Mouse (Mus musculus) testis, adult 2 months (tissue): ENCODE data around the gene Pwp2. TPM values are rescaled to one million over a fixed set of nuclear protein-coding genes. Genes with fewer than 3 reads are reported as not detected.
"Not testable (repeated sequence)": the region's sequence is repeated elsewhere in the genome, so short reads cannot be mapped to it uniquely, and the experiment has no call there.

ENCODE experiments used
- H3K27ac ChIP-seq: fragments of 200-500 bp; 2 replicates; pipeline ENCODE4 v1.5.1; 2012; ENCODE audit warnings: low read depth, low read length; ENCODE audit not compliant: control insufficient read depth, insufficient read depth
- H3K27me3 ChIP-seq: fragments of 200-500 bp; 2 replicates; pipeline ENCODE4 v1.6.1; 2012; ENCODE audit warnings: mild to moderate bottlenecking, low read length, moderate library complexity; ENCODE audit not compliant: control insufficient read depth, insufficient read depth
- H3K36me3 ChIP-seq: fragments of 200-500 bp; 2 replicates; pipeline ENCODE4 v1.6.1; 2012; ENCODE audit warnings: mild to moderate bottlenecking, low read length; ENCODE audit not compliant: control insufficient read depth, insufficient read depth
- H3K4me1 ChIP-seq: fragments of 200-500 bp; 2 replicates; pipeline ENCODE4 v1.6.1; 2012; ENCODE audit warnings: low read length; ENCODE audit not compliant: control insufficient read depth, insufficient read depth
- H3K4me3 ChIP-seq: fragments of 200-500 bp; 2 replicates; pipeline ENCODE4 v1.5.1; 2012; ENCODE audit warnings: low read depth, mild to moderate bottlenecking, low read length, moderate library complexity, mixed read lengths; ENCODE audit not compliant: control insufficient read depth
- CTCF ChIP-seq: fragments of 200-500 bp; IDR thresholded peaks from 2 replicates; pipeline ENCODE4 v1.5.1; 2012; ENCODE audit warnings: low read depth, mild to moderate bottlenecking, inconsistent platforms, low read length, moderate library complexity; ENCODE audit not compliant: control insufficient read depth, insufficient read depth, insufficient replicate concordance
- POLR2A ChIP-seq: fragments of 200-500 bp; IDR thresholded peaks from 2 replicates; pipeline ENCODE4 v1.6.1; 2012; ENCODE audit warnings: low read depth, mild to moderate bottlenecking, inconsistent platforms, low read length, moderate library complexity; ENCODE audit not compliant: control insufficient read depth
- polyA plus RNA-seq: library from polyadenylated mRNA; depleted of rRNA; stranded (reverse); fragments of >200 nt; gene quantifications from 2 replicates; pipeline ENCODE4 v1.2.3, GENCODE M21; 2012; rRNA removed

The Pwp2 gene
- polyA plus RNA-seq, 1 experiment = 5.8 TPM

DNA sequence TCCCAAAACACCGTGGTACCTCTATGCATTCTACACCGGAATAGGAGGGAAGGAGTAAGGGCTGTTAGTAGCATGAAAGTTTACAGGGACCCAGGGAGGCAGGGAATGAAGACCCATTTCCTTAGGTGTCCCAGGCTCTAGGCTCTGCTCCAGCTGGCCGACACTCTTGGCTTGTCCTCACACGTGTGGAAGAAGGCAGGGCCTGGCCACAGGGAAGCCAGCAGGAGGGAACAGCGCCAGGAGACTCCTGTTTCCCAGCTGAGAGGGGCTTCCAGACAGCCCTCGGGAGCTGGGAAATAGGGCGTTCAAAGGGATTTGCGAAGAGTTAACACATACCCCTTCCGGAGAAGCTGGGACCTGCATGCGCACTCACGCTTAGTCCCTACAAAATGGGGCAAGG lies 55.5 kb downstream of the Pwp2 start:
- Histone ChIP-seq H3K4me1 (peaks cover 7% of the 10 kb centered on the region), H3K27me3 (no peaks in the 10 kb centered on the region), H3K4me3 (no peak overlapping the region), H3K36me3 (no peaks in the 10 kb centered on the region), H3K27ac (no peak overlapping the region)
- TF ChIP-seq CTCF (no peak), POLR2A (no peak)

DNA sequence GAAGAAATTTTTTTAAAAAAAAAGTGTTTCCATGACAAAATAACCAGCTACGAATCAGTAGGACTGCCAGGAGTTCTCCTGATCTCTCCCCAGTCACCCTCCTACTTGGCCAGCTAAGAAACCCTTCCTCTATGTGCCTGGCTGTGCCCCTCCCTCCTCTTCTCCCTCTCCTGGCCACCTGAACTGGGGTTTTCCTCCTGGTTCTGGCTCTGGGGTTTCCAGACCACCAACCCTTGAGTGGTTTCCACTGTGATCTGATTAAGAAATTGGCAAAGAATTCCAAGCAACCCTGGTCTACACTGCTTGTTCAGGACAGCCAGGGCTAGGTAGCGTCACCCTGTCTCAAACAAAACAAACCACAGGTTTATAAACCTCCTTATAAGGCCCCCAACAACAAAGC lies 56.3 kb downstream of the Pwp2 start:
- Histone ChIP-seq H3K4me1 (peaks cover 5% of the 10 kb centered on the region; the same call in 1 of the 2 replicates), H3K4me3 (no peak overlapping the region), H3K36me3 (no peaks in the 10 kb centered on the region), H3K27me3 (no peaks in the 10 kb centered on the region), H3K27ac (no peak overlapping the region)
- TF ChIP-seq POLR2A (no peak), CTCF (no peak)

DNA sequence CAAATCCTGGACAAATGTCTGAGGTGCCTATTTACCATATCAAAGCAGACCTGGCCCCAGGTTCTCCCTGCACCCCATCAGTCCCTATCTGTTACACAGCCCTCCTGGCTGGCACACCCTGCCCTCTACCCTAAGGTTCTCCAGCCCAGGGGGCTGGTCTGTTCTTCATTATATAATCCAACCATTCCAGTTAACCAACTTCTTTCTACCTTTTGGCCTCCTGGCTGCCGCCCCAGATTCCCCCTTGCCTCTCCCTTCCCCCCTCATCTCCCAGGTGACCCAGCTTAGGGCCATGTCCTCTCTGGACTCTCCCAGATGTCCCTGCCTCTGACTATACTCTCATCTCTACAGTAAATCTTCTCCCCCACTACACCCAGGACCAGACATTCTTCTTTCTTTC lies 57.0 kb downstream of the Pwp2 start:
- Histone ChIP-seq H3K27ac (no peak overlapping the region), H3K4me1 (peaks cover 5% of the 10 kb centered on the region; the same call in 1 of the 2 replicates), H3K4me3 (no peak overlapping the region), H3K27me3 (no peaks in the 10 kb centered on the region), H3K36me3 (no peaks in the 10 kb centered on the region)
- TF ChIP-seq CTCF = no peak

DNA sequence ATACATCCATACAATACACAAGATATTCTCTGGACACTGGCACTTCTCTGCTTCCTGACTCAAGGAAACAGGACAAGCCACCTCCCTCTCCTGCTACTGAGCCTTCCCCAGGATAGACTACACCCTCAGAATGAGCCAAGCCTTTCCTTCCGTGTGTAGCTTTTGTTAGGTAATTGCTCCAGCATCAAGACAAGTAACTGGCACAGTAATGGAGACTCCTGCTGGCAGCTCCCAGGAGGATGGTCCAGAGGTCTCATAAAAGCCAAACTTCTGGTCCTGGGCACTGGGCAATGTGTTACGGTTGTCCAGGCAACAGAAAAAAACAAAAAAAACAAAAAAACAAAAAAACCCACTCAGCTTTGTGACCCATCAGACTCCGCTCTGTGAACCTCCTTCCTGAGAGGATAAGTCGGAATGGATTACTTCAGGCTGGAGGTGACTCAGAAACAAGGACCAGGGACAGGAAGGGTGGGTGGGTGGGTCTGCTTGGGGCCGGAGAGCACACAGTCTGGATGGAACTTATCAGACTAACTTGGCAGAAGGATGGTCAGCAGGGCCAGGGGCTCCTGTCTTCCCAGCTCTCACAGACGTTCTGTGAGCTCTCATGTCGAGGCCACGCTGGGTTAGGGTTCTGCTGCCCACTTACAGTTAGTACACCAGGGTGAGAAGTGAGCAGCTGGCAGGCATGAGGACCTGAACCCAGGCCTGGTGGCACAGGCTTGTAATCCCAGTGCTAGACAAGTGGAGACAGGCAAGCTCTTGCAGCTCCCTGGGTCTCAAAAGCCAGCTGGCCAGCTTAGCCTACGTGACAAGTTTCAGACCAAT lies 57.7 kb downstream of the Pwp2 start:
- Histone ChIP-seq H3K36me3 (no peaks in the 10 kb centered on the region), H3K27me3 (no peaks in the 10 kb centered on the region), H3K27ac (no peak overlapping the region), H3K4me1 (peaks cover 5% of the 10 kb centered on the region; the same call in 1 of the 2 replicates), H3K4me3 (no peak overlapping the region)
- TF ChIP-seq CTCF (no peak), POLR2A (no peak)

DNA sequence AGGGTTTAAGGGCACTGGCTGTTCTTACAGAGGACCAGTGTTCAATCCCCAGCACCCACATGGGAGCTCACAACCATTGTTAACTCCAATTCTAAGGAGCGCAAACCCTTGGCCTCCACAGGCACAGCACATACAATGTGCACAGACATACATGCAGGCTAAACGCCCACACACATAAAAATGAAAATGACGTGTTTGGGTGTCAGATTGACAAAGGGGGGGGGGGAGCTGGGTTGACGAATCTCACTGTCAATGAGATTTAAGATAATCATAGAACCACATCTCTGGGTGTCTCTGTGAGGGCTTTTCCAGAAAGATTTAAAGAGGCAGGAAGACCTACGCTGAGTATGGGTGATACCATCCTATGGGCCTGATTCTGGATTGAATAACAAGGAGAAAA lies 58.6 kb downstream of the Pwp2 start:
- no peak for TF ChIP-seq CTCF
- no peak for TF ChIP-seq POLR2A
- Histone ChIP-seq H3K4me1 (peaks cover 5% of the 10 kb centered on the region; the same call in 1 of the 2 replicates), H3K27ac (no peak overlapping the region), H3K36me3 (no peaks in the 10 kb centered on the region), H3K4me3 (no peak overlapping the region), H3K27me3 (no peaks in the 10 kb centered on the region)

DNA sequence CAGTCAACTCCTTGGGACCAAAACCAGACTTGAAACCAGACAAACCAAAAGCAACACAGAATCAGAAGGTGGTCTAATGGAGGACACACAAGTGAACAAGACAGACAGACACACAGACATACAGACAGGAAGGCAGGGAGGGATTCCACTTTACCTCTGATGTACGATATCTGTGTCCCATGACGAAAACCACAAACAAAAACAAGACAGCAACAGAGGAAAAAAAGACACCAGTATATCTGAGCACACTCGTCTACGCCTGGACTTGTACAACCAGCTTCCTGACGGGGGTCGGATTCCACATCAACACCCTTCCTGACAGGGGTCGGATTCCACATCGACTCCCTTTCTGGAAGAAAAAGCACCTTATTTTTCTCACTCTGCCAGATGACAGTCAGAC lies 59.9 kb downstream of the Pwp2 start:
- not testable (repeated sequence) for H3K36me3 ChIP-seq, H3K4me3 ChIP-seq, H3K27me3 ChIP-seq, H3K4me1 ChIP-seq, H3K27ac ChIP-seq

DNA sequence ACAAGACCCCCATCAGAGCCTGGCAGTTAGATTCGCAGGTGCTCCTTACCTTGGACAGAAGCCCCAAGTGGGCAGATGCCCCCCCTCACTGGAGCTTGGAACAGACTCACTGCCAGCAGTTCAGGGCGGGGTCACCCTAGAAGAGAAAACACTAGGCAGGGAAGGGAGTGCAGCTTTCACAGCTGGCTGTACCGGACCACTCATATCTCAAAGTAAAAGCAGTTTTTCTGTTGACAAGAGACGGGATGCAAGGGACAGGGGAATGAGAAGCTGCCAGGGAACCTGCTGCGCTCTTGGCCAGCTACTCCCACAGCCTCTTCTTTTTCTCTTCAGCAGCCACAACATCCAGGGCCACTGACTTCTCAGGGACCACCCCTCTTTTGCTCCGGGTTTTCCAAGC lies 60.8 kb downstream of the Pwp2 start:
- H3K27ac ChIP-seq, H3K4me1 ChIP-seq, H3K4me3 ChIP-seq, H3K36me3 ChIP-seq, H3K27me3 ChIP-seq: not testable (repeated sequence)

Other genes starting within 250 kb of the Pwp2 start
- gene Trpm2, start 214.6 kb downstream of the Pwp2 start, polyA plus RNA-seq = 0.17 and 0.30 TPM in 2 replicates
- gene 1810043G02Rik, start 206.6 kb downstream of the Pwp2 start, polyA plus RNA-seq = 61.7 and 72.6 TPM in 2 replicates
- gene Pfkl, start 175.1 kb downstream of the Pwp2 start, polyA plus RNA-seq = 16.3 and 18.3 TPM in 2 replicates
- 15.7 and 16.2 TPM in 2 replicates for gene Dnmt3l, start 143.2 kb downstream of the Pwp2 start, polyA plus RNA-seq
- 1.7 and 1.8 TPM in 2 replicates for gene Aire, start 141.5 kb downstream of the Pwp2 start, polyA plus RNA-seq
- gene Icosl, start 115.8 kb downstream of the Pwp2 start, polyA plus RNA-seq = 2.2 and 3.1 TPM in 2 replicates
- gene D10Jhu81e, start 15.4 kb downstream of the Pwp2 start, polyA plus RNA-seq = 23.2 and 26.1 TPM in 2 replicates
- 20.3 and 20.4 TPM in 2 replicates for gene Trappc10, start 59.5 kb upstream of the Pwp2 start, polyA plus RNA-seq
- 1,109 and 1,110 TPM in 2 replicates for gene Agpat3, start 167.3 kb upstream of the Pwp2 start, polyA plus RNA-seq
- gene Rrp1, start 227.9 kb upstream of the Pwp2 start, polyA plus RNA-seq = 349 and 360 TPM in 2 replicates
- 17.6 and 20.3 TPM in 2 replicates for gene Cstb, start 240.5 kb upstream of the Pwp2 start, polyA plus RNA-seq